Mouse (Mus musculus) erythroblast, embryonic 14.5 days (primary cell): ENCODE results near the gene Tmem265.

Source experiments
- GATA1 ChIP-seq: IDR thresholded peaks from 2 replicates; pipeline ENCODE4 v1.6.1; 2012; ENCODE audit warnings: low read length, inconsistent platforms, mixed read lengths
- TAL1 ChIP-seq: IDR thresholded peaks from 3 replicates; pipeline ENCODE4 v1.6.1; 2012; ENCODE audit warnings: low read length, inconsistent platforms, mixed read lengths

DNA sequence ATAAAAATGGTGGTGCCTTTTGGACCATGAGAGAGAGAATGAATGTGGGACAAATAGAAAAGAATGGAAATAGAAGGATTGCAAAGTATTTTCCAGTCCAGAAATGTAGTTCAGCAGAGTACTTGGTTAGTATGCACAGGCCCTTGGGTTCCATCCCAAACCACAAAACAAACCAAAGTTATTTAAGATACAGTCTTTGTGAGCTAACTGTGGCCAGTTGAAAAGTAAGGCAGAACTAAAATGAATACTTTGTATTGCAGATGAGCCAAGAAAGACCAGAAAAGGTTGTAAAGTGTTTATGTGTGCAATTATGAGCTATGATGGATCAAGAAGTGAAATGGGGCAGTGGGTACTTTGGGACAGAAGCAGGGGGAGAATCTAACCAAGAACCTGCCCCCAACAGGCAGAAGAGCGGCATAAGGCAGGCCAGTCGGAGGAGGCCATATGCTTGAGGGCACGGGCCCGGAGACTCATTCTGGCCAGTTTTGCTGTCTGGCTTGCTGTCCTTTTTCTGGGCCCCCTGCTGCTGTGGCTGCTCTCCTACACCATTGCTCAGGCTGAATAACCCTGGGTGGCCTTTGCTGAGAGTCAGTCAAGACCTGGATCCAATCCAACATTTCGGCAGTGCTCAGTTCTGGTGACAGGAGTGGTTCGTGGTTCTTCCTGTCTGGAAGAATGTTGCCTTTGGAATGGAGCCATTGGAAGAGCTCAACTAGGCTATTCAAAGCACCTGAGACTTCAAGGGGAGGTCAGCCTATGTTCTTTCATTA lies 3.4 kb downstream of the Tmem265 start:
- TF ChIP-seq TAL1 (no peak), GATA1 (no peak)
